In genomic region chr10:126980933-126981530, GRCm38 (mm10) we compare ENCODE assay signal across 8 mouse cellular contexts. TPM values are rescaled to one million over a fixed set of nuclear protein-coding genes. Genes with fewer than 3 reads are reported as not detected.
A peak's percentile ranks its signal among the peaks of the same experiment; 100 is the strongest.
DNase-seq lines count a peak whose midpoint lies in the region; ATAC-seq and TF ChIP-seq lines count a peak whose summit lies in the region.

No protein-coding gene starts in this region.

- H3K4me2 ChIP-seq in heart, embryonic 12.5 days = peak overlapping the region; percentile 96
- peak overlapping the region; percentile 97 for H3K4me2 ChIP-seq in liver, embryonic 12.5 days

- H3K9me3 ChIP-seq in heart, embryonic 12.5 days (replicated peaks) = no peaks in the 10 kb centered on the region
- no peaks in the 10 kb centered on the region for H3K9me3 ChIP-seq in E14TG2a.4 (ENCODE audit: low read length)
- H3K9me3 ChIP-seq in liver, embryonic 12.5 days (replicated peaks) = no peaks in the 10 kb centered on the region

- peaks cover 63% of the 10 kb centered on the region for H3K4me1 ChIP-seq in heart, embryonic 12.5 days (replicated peaks)
- peaks cover 84% of the 10 kb centered on the region for H3K4me1 ChIP-seq in E14TG2a.4 (replicated peaks; ENCODE audit: low read depth, low read length)
- peaks cover 23% of the 10 kb centered on the region for H3K4me1 ChIP-seq in embryonic fibroblast, embryonic 13.5 days (ENCODE audit: control insufficient read depth, insufficient read depth, low read length)
- H3K4me1 ChIP-seq in liver, embryonic 12.5 days = peaks cover 69% of the 10 kb centered on the region

- H3K36me3 ChIP-seq in heart, embryonic 12.5 days = no peaks in the 10 kb centered on the region; the same call in 1 of the 2 replicates
- peaks cover 33% of the 10 kb centered on the region for H3K36me3 ChIP-seq in E14TG2a.4 (ENCODE audit: insufficient read depth, low read length)
- peaks cover 19% of the 10 kb centered on the region; the same call in 1 of the 2 replicates for H3K36me3 ChIP-seq in liver, embryonic 12.5 days

- 13% methylated on average over 11 of the region's 11 CpGs for WGBS in heart, embryonic 12.5 days
- WGBS in liver, embryonic 12.5 days (ENCODE audit: insufficient replicate concordance) = 55% methylated on average over 11 of the region's 11 CpGs

- H3K9ac ChIP-seq in heart, embryonic 12.5 days = peak overlapping the region; percentile 100
- H3K9ac ChIP-seq in liver, embryonic 12.5 days = peak overlapping the region; percentile 95

- TF ChIP-seq POLR2A in embryonic fibroblast, embryonic 13.5 days (IDR thresholded peaks at IDR 0.05; ENCODE audit: low read depth, low read length) = no peak

- no peak for TF ChIP-seq CTCF in E14TG2a.4 (conservative IDR thresholded peaks at IDR 0.05; ENCODE audit: low read length)
- TF ChIP-seq CTCF in embryonic fibroblast, embryonic 13.5 days (IDR thresholded peaks at IDR 0.05; ENCODE audit: borderline replicate concordance, insufficient read depth, low read length) = no peak

- DNase-seq in heart, postnatal 25 days (ENCODE audit: low spot score) = no peak
- no peak for DNase-seq in adrenal gland, postnatal 25 days
- no peak for DNase-seq in urinary bladder, postnatal 4 days (ENCODE audit: low spot score in 2 of 2)
- no peak for DNase-seq in thymus, postnatal 14 days

- no peak for ATAC-seq in heart, embryonic 12.5 days (ENCODE audit: insufficient number of reproducible peaks, low FRiP score)
- no peak for ATAC-seq in liver, embryonic 12.5 days

- intact Hi-C loops in heart, postnatal 25 days (cut with DNase I) = no loop called here

- H3K27me3 ChIP-seq in heart, embryonic 12.5 days (replicated peaks) = no peaks in the 10 kb centered on the region
- H3K27me3 ChIP-seq in E14TG2a.4 (ENCODE audit: insufficient read depth, low read length) = 0 out of 2 replicates have a peak, but pooled peaks cover 2% of the 10 kb centered on the region
- H3K27me3 ChIP-seq in liver, embryonic 12.5 days (replicated peaks) = peaks cover 7% of the 10 kb centered on the region

- peak overlapping the region; percentile 100 for H3K4me3 ChIP-seq in heart, embryonic 12.5 days
- H3K4me3 ChIP-seq in E14TG2a.4 (replicated peaks; ENCODE audit: low read length) = peak overlapping the region; percentile 91
- H3K4me3 ChIP-seq in embryonic fibroblast, embryonic 13.5 days (ENCODE audit: insufficient read depth, low read length) = peak overlapping the region; percentile 91
- peak overlapping the region; percentile 99 for H3K4me3 ChIP-seq in liver, embryonic 12.5 days

- peak overlapping the region; percentile 98 for H3K27ac ChIP-seq in heart, embryonic 12.5 days (ENCODE audit: poor library complexity, severe bottlenecking)
- peak overlapping the region; percentile 88 for H3K27ac ChIP-seq in embryonic fibroblast, embryonic 13.5 days (ENCODE audit: insufficient read depth, low read length)
- H3K27ac ChIP-seq in liver, embryonic 12.5 days = peak overlapping the region; percentile 91

RNA-seq across cellular contexts. Expression of gene Ctdsp2, which starts 2.5 kb away (rescaled TPM):
- 54.0 and 54.6 TPM in 2 replicates for polyA plus RNA-seq in heart, embryonic 12.5 days (2016; fragmentation: Nextera tagmentation; extraction: Ambion mirVana)
- 100 to 1,000 TPM; 104 to 110 TPM for total RNA-seq in heart, postnatal 25 days (2021)
- 152 and 208 TPM in 2 replicates for polyA plus RNA-seq in embryonic fibroblast, embryonic 13.5 days (2011; ENCODE audit: insufficient read length, low read depth, missing spikeins)
- 22.2 and 24.0 TPM in 2 replicates for polyA plus RNA-seq in liver, embryonic 12.5 days (2016; fragmentation: Nextera tagmentation; extraction: Ambion mirVana)
- 125 and 197 TPM in 2 replicates for total RNA-seq in adrenal gland, postnatal 25 days (2021)

RNA-seq across cellular contexts. Expression of gene Avil, which starts 19.5 kb away (rescaled TPM):
- polyA plus RNA-seq in heart, embryonic 12.5 days (2016; fragmentation: Nextera tagmentation; extraction: Ambion mirVana) = 0.19 and 0.22 TPM in 2 replicates
- total RNA-seq in heart, postnatal 25 days (2021) = under 1 TPM; 0.14 to 0.39 TPM
- 0.57 and 1.5 TPM in 2 replicates for polyA plus RNA-seq in embryonic fibroblast, embryonic 13.5 days (2011; ENCODE audit: insufficient read length, low read depth, missing spikeins)
- polyA plus RNA-seq in liver, embryonic 12.5 days (2016; fragmentation: Nextera tagmentation; extraction: Ambion mirVana) = 0.18 and 0.19 TPM in 2 replicates
- 3.7 and 3.9 TPM in 2 replicates for total RNA-seq in adrenal gland, postnatal 25 days (2021)

RNA-seq across cellular contexts. Expression of gene Tsfm, which starts 49.6 kb away (rescaled TPM):
- polyA plus RNA-seq in heart, embryonic 12.5 days (2016; fragmentation: Nextera tagmentation; extraction: Ambion mirVana) = 99.2 and 99.4 TPM in 2 replicates
- total RNA-seq in heart, postnatal 25 days (2021) = 10 to 100 TPM; 66.1 to 67.4 TPM
- polyA plus RNA-seq in embryonic fibroblast, embryonic 13.5 days (2011; ENCODE audit: insufficient read length, low read depth, missing spikeins) = 25.4 and 28.6 TPM in 2 replicates
- 72.3 and 75.5 TPM in 2 replicates for polyA plus RNA-seq in liver, embryonic 12.5 days (2016; fragmentation: Nextera tagmentation; extraction: Ambion mirVana)
- total RNA-seq in adrenal gland, postnatal 25 days (2021) = 50.6 and 66.8 TPM in 2 replicates
